Mouse (Mus musculus) monocyte, adult 5-6 weeks (primary cell): ENCODE results near the gene AA467197. TPM values are rescaled to one million over a fixed set of nuclear protein-coding genes. Genes with fewer than 3 reads are reported as not detected.

Experiments
- ATAC-seq: fragments of 153-309, 156-312 bp; replicated peaks from 2 replicates; pipeline ENCODE4 v1.8.0; 2017; ENCODE audit warnings: mild to moderate bottlenecking; ENCODE audit not compliant: low TSS enrichment, insufficient number of reproducible peaks, severe bottlenecking, poor library complexity, low FRiP score
- total RNA-seq: library from RNA; stranded (forward); fragments of 200-1000, 200-491, 200-594 nt; gene quantifications from 3 replicates; pipeline ENCODE4 v1.2.3, GENCODE M21; 2017

Gene AA467197
- 3.2 to 7.8 TPM in 2 of 3 replicates, not detected in the other for total RNA-seq

- ATAC-seq, result no peak
These were observed at the start of gene AA467197 for GRCm38 (mm10) chr2:122636686-122637085. Gene AA467197 (plus strand): TSS chr2:122636986.

GRCm38 (mm10) chr2:122587861-122588519 lies 48.8 kb upstream of the AA467197 start:
- no peak for ATAC-seq

- no peak for ATAC-seq
These were observed 46.4 kb upstream of the AA467197 start for GRCm38 (mm10) chr2:122590351-122590750.

- no peak for ATAC-seq
These were observed 45.6 kb upstream of the AA467197 start for GRCm38 (mm10) chr2:122591213-122591612.

GRCm38 (mm10) chr2:122595461-122595860 lies 41.3 kb upstream of the AA467197 start:
- ATAC-seq, result no peak

- no peak for ATAC-seq
These were observed 37.0 kb upstream of the AA467197 start for GRCm38 (mm10) chr2:122599736-122600135.

GRCm38 (mm10) chr2:122601354-122601753 lies 35.4 kb upstream of the AA467197 start:
- no peak for ATAC-seq

GRCm38 (mm10) chr2:122605829-122606228 lies 31.0 kb upstream of the AA467197 start:
- ATAC-seq, result no peak

- no peak for ATAC-seq
These were observed 28.0 kb upstream of the AA467197 start for GRCm38 (mm10) chr2:122608820-122609219.

GRCm38 (mm10) chr2:122610746-122611653 lies 25.8 kb upstream of the AA467197 start, which contains the start of gene Gatm:
Gene Gatm (minus strand): TSS chr2:122611303.
- ATAC-seq, result peak; percentile 80

GRCm38 (mm10) chr2:122611654-122611973 lies 25.2 kb upstream of the AA467197 start:
- no peak for ATAC-seq

- ATAC-seq, result no peak
These were observed 20.5 kb upstream of the AA467197 start for GRCm38 (mm10) chr2:122616237-122616636.

GRCm38 (mm10) chr2:122617792-122618191 lies 19.0 kb upstream of the AA467197 start:
- no peak for ATAC-seq

GRCm38 (mm10) chr2:122618719-122619118 lies 18.1 kb upstream of the AA467197 start:
- no peak for ATAC-seq

- no peak for ATAC-seq
These were observed 15.3 kb upstream of the AA467197 start for GRCm38 (mm10) chr2:122621337-122622110.

- no peak for ATAC-seq
These were observed 10.9 kb upstream of the AA467197 start for GRCm38 (mm10) chr2:122625930-122626329.

GRCm38 (mm10) chr2:122628976-122629375 lies 7.8 kb upstream of the AA467197 start:
- ATAC-seq, result peak; percentile 60

GRCm38 (mm10) chr2:122629871-122630270 lies 6.9 kb upstream of the AA467197 start:
- no peak for ATAC-seq
